Mouse (Mus musculus) megakaryocyte, embryonic 14.5 days (primary cell): ENCODE results near the gene Slc7a1.

Experiments used
- FLI1 ChIP-seq: IDR thresholded peaks from 2 replicates; pipeline ENCODE4 v1.6.1; 2012; ENCODE audit warnings: low read length, inconsistent platforms, mixed read lengths
- GATA1 ChIP-seq: IDR thresholded peaks from 3 replicates; pipeline ENCODE4 v1.6.1; 2012; ENCODE audit warnings: mixed read lengths, low read length, inconsistent platforms, borderline replicate concordance

- TF ChIP-seq FLI1 (no peak), GATA1 (no peak)
Measured at GRCm38 (mm10) chr5:148404548-148404947, 4.8 kb upstream of the Slc7a1 start.
